Mouse (Mus musculus) brain, embryonic 14.5 days (tissue): ENCODE measurements at regions not wholly inside any gene's neighbourhood (a gene's known extent, or its start where the extent isn't known, plus 50 kb on each side); places are given as distances from the start of the nearest gene placed in this dataset.

Source experiments
- CTCF ChIP-seq: fragments of 200-500 bp; IDR thresholded peaks from 2 replicates; pipeline ENCODE4 v1.5.1; 2012; ENCODE audit warnings: inconsistent platforms, mild to moderate bottlenecking, moderate library complexity, borderline replicate concordance; ENCODE audit not compliant: insufficient read depth, insufficient read length; ENCODE audit errors: extremely low read depth
- POLR2A ChIP-seq: fragments of 200-500 bp; IDR thresholded peaks from 2 replicates; pipeline ENCODE4 v1.6.1; 2012; ENCODE audit warnings: mild to moderate bottlenecking, inconsistent platforms, borderline replicate concordance; ENCODE audit not compliant: poor library complexity, insufficient read depth, insufficient read length, severe bottlenecking; ENCODE audit errors: extremely low read depth

DNA sequence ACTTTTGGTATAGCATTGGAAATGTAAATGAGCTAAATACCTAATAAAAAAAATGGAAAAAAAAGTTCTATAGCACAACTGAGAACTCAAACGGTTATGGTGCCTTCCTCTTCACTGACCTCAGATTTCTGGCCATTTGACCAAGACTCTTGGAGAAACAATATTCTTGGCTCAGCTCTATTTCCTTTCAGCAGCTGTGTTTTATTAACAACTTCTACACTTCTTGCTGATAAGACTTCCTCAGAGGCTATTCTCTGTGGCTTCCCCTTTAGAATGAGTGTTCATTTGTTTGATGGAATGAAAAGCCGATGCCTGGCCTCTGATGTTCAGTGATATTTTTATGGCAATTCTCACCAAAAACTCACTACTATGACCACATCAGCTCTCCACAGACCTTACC lies 572.7 kb upstream of the Tenm4 start:
- no peak for TF ChIP-seq CTCF
- no peak for TF ChIP-seq POLR2A
